Mouse (Mus musculus) lung, embryonic 14.5 days (tissue): ENCODE data around the gene Lifr. TPM values are rescaled to one million over a fixed set of nuclear protein-coding genes. Genes with fewer than 3 reads are reported as not detected.

Experiments
- ATAC-seq: fragments of 200-750 bp; cut with Nextera tagmentation; 2 replicates; pipeline ENCODE4 v1.8.0; 2017; ENCODE audit warnings: mild to moderate bottlenecking, moderate TSS enrichment, moderate library complexity; ENCODE audit not compliant: insufficient read depth
- DNase-seq: peaks from one replicate; pipeline ENCODE4 v3.0.0-alpha.2; 2015
- H3K27ac ChIP-seq: fragments of 300-500 bp; sonication (generic); 2 replicates; pipeline ENCODE4 v1.5.1; 2014; ENCODE audit warnings: low read depth, mild to moderate bottlenecking, moderate library complexity
- H3K27me3 ChIP-seq: fragments of 300-500 bp; sonication (generic); 2 replicates; pipeline ENCODE4 v1.6.1; 2014; ENCODE audit warnings: low read length, control low read depth; ENCODE audit not compliant: insufficient read depth
- H3K36me3 ChIP-seq: fragments of 300-500 bp; sonication (generic); 2 replicates; pipeline ENCODE4 v1.6.1; 2014; ENCODE audit warnings: control low read depth; ENCODE audit not compliant: insufficient read depth
- H3K4me1 ChIP-seq: fragments of 300-500 bp; sonication (generic); 2 replicates; pipeline ENCODE4 v1.6.1; 2014; ENCODE audit warnings: antibody characterized with exemption, control low read depth; ENCODE audit not compliant: insufficient read depth
- H3K4me2 ChIP-seq: fragments of 300-500 bp; sonication (generic); 2 replicates; pipeline ENCODE4 v1.6.1; 2014; ENCODE audit warnings: mild to moderate bottlenecking
- H3K4me3 ChIP-seq: fragments of 300-500 bp; sonication (generic); 2 replicates; pipeline ENCODE4 v1.5.1; 2014; ENCODE audit warnings: low read depth, low read length
- H3K9ac ChIP-seq: fragments of 300-500 bp; sonication (generic); 2 replicates; pipeline ENCODE4 v1.6.1; 2014
- H3K9me3 ChIP-seq: fragments of 300-500 bp; sonication (generic); 2 replicates; pipeline ENCODE4 v1.6.1; 2016; ENCODE audit warnings: low read depth, low read length, control low read depth
- CTCF ChIP-seq: IDR thresholded peaks from 2 replicates; pipeline ENCODE4 v1.5.1; 2016; ENCODE audit warnings: antibody characterized with exemption, low read depth
- WGBS: fragments of 180-500 bp; shearing (Covaris S2); extraction: QIAGEN DNeasy Blood & Tissue Kit; methylation state at CpG from one replicate; pipeline ENCODE4 v1.1.7; 2014; 5-methylcytosine and 5-hydroxymethylcytosine counted together
- polyA plus RNA-seq: library from polyadenylated mRNA; unstranded; fragments of >200 nt; fragmentation: Nextera tagmentation; extraction: Ambion mirVana; gene quantifications from 2 replicates; pipeline ENCODE4 v1.2.1, GENCODE M21; 2014

The Lifr gene
- polyA plus RNA-seq, 1 experiment from 2014 or later: 31.0 TPM

DNA sequence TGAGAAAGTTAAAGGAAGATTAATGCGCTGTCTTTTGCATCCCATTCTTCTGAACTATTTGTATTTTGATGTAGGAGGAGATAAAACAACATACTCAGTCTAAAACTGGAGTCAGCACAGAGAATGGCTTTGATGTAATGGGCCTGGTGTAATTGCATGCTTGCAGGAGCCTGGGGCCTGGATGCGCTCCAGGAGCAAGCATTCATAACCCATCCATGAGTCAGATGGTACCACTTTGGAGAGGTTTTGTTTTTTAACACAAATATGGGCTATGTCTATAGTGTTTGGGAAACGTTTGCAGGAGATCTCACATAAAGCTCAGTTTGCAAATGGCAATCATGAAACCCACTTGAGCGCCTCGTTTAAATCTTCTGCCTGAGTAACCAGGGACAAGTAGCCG, 9.8 kb downstream of the Lifr start:
- 81% methylated on average over 6 of the region's 6 CpGs for WGBS
- no peak for DNase-seq
- H3K4me1 ChIP-seq: no peaks in the 10 kb centered on the region

DNA sequence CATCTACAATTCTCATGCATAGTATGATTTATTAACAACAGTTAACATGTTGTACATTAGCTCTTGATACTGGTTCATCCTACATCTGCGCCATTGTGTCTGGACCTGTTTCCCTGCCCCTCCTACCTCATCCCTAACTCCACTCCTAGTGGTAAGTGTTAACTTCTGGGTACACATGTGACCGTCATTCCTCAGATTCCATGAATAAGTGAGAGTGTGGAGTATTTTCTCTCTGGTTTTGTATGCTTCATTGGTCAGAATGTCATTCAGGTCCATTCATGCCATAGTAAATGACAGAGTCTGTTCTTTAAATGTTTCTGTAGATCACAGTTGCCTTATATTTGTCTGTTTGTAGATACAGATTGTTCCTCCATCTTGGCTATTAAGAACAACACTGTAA, 12.6 kb downstream of the Lifr start:
- Histone ChIP-seq H3K27ac (no peak overlapping the region), H3K36me3 (no peaks in the 10 kb centered on the region), H3K9me3 (no peaks in the 10 kb centered on the region), H3K9ac (no peak overlapping the region), H3K4me2 (no peak overlapping the region), H3K27me3 (no peaks in the 10 kb centered on the region), H3K4me1 (no peaks in the 10 kb centered on the region), H3K4me3 (no peak overlapping the region)
- ATAC-seq (no peak), DNase-seq (no peak)
- 75% methylated on average over 2 of the region's 2 CpGs for WGBS
- TF ChIP-seq CTCF: no peak

More for the DNA sequence above, 9.8 kb downstream of the Lifr start:
- H3K4me2 ChIP-seq: no peak overlapping the region
- no peak overlapping the region for H3K9ac ChIP-seq
- no peak overlapping the region for H3K27ac ChIP-seq
- H3K4me3 ChIP-seq: no peak overlapping the region
- H3K9me3 ChIP-seq: no peaks in the 10 kb centered on the region
- TF ChIP-seq CTCF: no peak
- H3K36me3 ChIP-seq: no peaks in the 10 kb centered on the region
- H3K27me3 ChIP-seq: no peaks in the 10 kb centered on the region
- ATAC-seq: no peak

DNA sequence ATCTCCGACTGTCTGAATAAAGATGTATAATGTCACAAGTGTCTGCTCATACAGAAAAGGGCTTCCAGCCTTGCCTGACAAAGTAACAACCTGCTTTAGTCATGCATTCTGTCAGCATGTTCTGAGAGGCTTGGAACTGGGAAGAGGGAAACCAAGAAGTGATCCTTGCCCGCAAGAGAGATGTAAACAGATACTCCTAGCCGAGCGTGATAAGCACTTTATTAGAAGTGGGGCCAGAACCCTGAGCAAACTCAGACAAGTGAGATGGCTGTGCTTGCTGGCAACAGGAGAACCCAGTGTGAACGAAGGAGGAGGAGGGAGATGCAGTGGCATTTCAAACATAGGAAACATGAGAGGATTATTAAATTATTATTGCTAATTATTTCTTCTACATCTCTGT, 14.8 kb downstream of the Lifr start:
- H3K4me1 ChIP-seq: no peaks in the 10 kb centered on the region

DNA sequence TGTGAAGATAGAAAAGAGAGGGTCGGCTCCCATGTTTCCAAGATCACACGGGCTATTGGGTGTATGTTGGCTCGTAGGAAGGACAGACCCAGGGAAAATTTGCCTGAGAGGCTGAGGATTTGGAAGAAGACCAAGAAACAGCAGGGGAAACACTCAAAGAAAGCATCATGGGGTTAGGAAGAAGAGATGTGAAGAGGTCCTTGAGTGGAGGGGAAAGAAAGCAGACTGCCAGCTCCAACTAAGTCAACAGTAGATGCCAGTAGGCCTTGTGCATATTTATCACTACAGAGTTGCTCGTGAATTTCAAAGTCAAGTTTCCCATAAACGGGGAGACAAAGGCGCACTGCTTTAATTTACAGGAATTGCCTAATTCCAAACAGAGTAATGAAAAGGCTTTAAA, 17.7 kb downstream of the Lifr start:
- 70% methylated on average over 6 of the region's 6 CpGs for WGBS

More for the DNA sequence above, 14.8 kb downstream of the Lifr start:
- no peaks in the 10 kb centered on the region for H3K36me3 ChIP-seq
- H3K27ac ChIP-seq: no peak overlapping the region
- ATAC-seq (no peak), DNase-seq (no peak)
- 14% methylated on average over 5 of the region's 5 CpGs for WGBS
- H3K4me2 ChIP-seq: no peak overlapping the region
- H3K9me3 ChIP-seq: no peaks in the 10 kb centered on the region
- no peak overlapping the region for H3K9ac ChIP-seq
- no peaks in the 10 kb centered on the region for H3K27me3 ChIP-seq
- H3K4me3 ChIP-seq: no peak overlapping the region
- TF ChIP-seq CTCF: no peak

DNA sequence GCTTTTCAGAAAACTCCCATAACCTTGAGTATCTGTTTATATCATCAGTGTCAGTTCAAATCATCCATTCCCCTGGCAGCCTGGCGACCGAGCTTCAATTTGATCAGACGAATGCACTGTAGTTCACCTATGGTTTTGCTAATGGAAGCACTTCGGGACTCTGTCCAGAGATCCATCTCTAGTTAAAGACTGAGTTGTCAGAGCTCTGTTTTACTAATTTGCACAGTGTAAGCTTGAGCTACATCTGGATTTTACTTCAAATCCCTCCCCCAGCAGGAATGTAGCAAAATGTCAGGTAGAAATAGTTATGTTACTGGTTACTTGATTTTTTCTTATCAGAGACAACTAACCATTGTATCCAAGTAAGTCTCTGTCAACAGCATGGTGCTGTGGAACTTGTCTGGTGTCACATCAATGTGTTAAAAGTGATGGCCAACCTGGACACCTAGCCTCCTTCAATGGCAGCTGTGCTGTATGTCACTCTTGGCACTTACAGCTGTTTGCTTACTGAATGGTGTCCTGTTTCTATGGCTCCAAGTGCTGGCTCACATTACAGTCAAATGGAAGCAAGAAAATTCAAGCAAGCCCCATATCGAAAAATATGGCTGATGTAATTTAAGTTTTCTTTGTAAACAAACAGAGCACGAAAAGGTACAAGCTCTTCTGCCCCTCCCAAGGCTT, 22.0 kb downstream of the Lifr start:
- no peak overlapping the region for H3K4me2 ChIP-seq
- H3K27ac ChIP-seq: no peak overlapping the region
- H3K4me3 ChIP-seq: no peak overlapping the region
- H3K36me3 ChIP-seq: no peaks in the 10 kb centered on the region
- no peak for DNase-seq
- TF ChIP-seq CTCF: no peak
- no peak for ATAC-seq
- WGBS: 59% methylated on average over 6 of the region's 6 CpGs
- H3K27me3 ChIP-seq: no peaks in the 10 kb centered on the region
- H3K9me3 ChIP-seq: no peaks in the 10 kb centered on the region
- H3K4me1 ChIP-seq: no peaks in the 10 kb centered on the region
- no peak overlapping the region for H3K9ac ChIP-seq

More for the DNA sequence above, 17.7 kb downstream of the Lifr start:
- no peak overlapping the region for H3K4me2 ChIP-seq
- ATAC-seq (no peak), DNase-seq (no peak)
- no peak overlapping the region for H3K4me3 ChIP-seq
- TF ChIP-seq CTCF: no peak
- H3K4me1 ChIP-seq: no peaks in the 10 kb centered on the region
- no peaks in the 10 kb centered on the region for H3K36me3 ChIP-seq
- H3K9me3 ChIP-seq: no peaks in the 10 kb centered on the region
- H3K27me3 ChIP-seq: no peaks in the 10 kb centered on the region
- no peak overlapping the region for H3K27ac ChIP-seq
- H3K9ac ChIP-seq: no peak overlapping the region

DNA sequence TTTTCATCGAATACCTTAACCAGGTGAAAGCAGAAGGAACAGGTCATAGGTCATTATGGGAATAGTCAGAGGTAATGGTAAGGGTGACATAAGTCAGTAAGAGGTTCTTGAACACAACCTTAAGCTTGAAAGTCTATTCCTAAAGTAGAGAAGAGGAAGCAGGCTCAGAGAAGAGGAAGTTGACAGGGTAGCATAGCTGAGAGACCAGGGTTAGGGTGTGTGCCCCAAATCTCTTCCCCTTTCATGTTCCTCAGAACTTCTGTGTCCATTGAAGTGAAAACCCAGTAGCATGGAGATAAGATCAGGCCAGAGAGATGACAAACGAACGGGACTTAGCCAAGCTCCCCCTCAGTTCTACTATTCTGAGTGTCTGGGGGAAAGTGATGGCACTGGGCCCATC, 23.5 kb downstream of the Lifr start:
- Histone ChIP-seq H3K36me3 (no peaks in the 10 kb centered on the region), H3K4me3 (no peak overlapping the region), H3K27ac (no peak overlapping the region), H3K9ac (no peak overlapping the region), H3K9me3 (no peaks in the 10 kb centered on the region), H3K27me3 (no peaks in the 10 kb centered on the region), H3K4me2 (no peak overlapping the region), H3K4me1 (no peaks in the 10 kb centered on the region)
- WGBS: 61% methylated on average over 3 of the region's 3 CpGs
- ATAC-seq (no peak), DNase-seq (no peak)
- TF ChIP-seq CTCF: no peak

DNA sequence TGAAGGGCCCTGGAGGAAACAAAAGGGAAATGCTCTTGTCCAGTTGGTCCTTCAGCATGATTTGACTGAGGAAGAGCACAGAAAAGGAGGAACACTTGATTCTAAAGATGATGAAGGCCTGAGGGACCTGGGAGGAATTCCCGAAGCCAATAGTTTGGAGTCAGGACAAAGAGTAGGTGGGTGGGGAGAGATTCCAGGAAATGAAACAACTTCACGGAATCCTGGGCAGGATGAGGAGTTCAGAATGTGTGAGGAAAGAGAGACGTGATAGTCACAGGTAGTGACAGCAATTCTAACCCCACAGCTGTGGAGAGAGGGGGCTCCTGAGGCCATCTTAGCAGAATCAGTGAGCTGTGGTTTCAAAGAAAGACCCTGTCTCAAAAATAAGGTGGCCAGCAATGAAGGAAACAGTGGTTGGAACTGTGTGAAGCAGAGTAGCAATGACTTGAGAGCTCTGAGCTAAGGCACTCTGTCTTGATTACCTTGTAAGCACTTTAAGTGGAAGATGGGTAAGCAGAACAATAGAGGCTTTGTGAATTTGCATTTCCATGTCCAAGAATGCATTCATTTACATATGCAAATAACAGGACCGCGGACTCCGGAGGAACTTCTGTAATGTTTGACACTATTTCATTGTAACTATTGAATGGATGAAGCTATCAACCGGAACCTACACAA, 25.1 kb downstream of the Lifr start:
- no peak for ATAC-seq

More for the DNA sequence above, 25.1 kb downstream of the Lifr start:
- H3K27ac ChIP-seq: no peak overlapping the region
- no peak for TF ChIP-seq CTCF
- H3K36me3 ChIP-seq: no peaks in the 10 kb centered on the region
- 63% methylated on average over 7 of the region's 7 CpGs for WGBS
- no peak overlapping the region for H3K9ac ChIP-seq
- H3K27me3 ChIP-seq: no peaks in the 10 kb centered on the region
- no peaks in the 10 kb centered on the region for H3K4me1 ChIP-seq
- no peak overlapping the region for H3K4me3 ChIP-seq
- no peak for DNase-seq
- no peak overlapping the region for H3K4me2 ChIP-seq
- H3K9me3 ChIP-seq: no peaks in the 10 kb centered on the region
